Comparison of ENCODE assay signal across 8 mouse cellular contexts in genomic region chr10:59969821-59970449, GRCm38 (mm10). TPM values are rescaled to one million over a fixed set of nuclear protein-coding genes. Genes with fewer than 3 reads are reported as not detected.
DNase-seq lines count a peak whose midpoint lies in the region; ATAC-seq lines count a peak whose summit lies in the region.

No protein-coding gene starts in this region.

- H3K4me1 ChIP-seq in limb, embryonic 10.5 days = peaks cover 58% of the 10 kb centered on the region

- peak overlapping the region; percentile 61 for H3K4me3 ChIP-seq in limb, embryonic 10.5 days

- peak; percentile 55 for ATAC-seq in common myeloid progenitor, adult 5-6 weeks (replicated peaks; ENCODE audit: low read depth, poor library complexity, severe bottlenecking)

- peak; percentile 82 for DNase-seq in layer of hippocampus, adult 11-12 months (ENCODE audit: low spot score)
- no peak for DNase-seq in layer of hippocampus, adult 9-10 months (ENCODE audit: low spot score)
- peak; percentile 41 for DNase-seq in gastrocnemius, postnatal 10 days
- DNase-seq in induced T-regulatory cell, adult 2 months (ENCODE audit: low read depth) = peak; percentile 64
- peak; percentile 73 for DNase-seq in limb, embryonic 10.5 days (ENCODE audit: low spot score)
- peak; percentile 73 for DNase-seq in mesoderm, embryonic 11.5 days (ENCODE audit: low read depth, low spot score)
- peak; percentile 47 to 68 for DNase-seq in spleen, postnatal 4 days (ENCODE audit: low spot score in 2 of 2)

- no peaks in the 10 kb centered on the region for H3K27me3 ChIP-seq in limb, embryonic 10.5 days (ENCODE audit: low read depth, poor library complexity, severe bottlenecking)

- no peaks in the 10 kb centered on the region for H3K36me3 ChIP-seq in limb, embryonic 10.5 days

- under 1% methylated on average over 25 of the region's 25 CpGs for WGBS in limb, embryonic 10.5 days

- H3K27ac ChIP-seq in limb, embryonic 10.5 days = peak overlapping the region; percentile 95

- H3K9me3 ChIP-seq in limb, embryonic 10.5 days (replicated peaks) = no peaks in the 10 kb centered on the region

RNA-seq across cellular contexts. Expression of gene Ddit4, which starts 18.3 kb away (rescaled TPM):
- 1.4 and 4.2 TPM in 2 replicates for total RNA-seq in common myeloid progenitor, adult 5-6 weeks (2017)
- total RNA-seq in gastrocnemius, postnatal 10 days (2021) = 10 to 100 TPM; 14.2 to 39.1 TPM
- polyA plus RNA-seq in limb, embryonic 10.5 days (2016; fragmentation: Nextera tagmentation; extraction: Ambion mirVana) = 30.3 and 58.7 TPM in 2 replicates

RNA-seq across cellular contexts. Expression of gene Ascc1, which starts 32.7 kb away (rescaled TPM):
- 30.5 and 41.6 TPM in 2 replicates for total RNA-seq in common myeloid progenitor, adult 5-6 weeks (2017)
- total RNA-seq in gastrocnemius, postnatal 10 days (2021) = 10 to 100 TPM; 12.4 to 13.5 TPM
- 32.1 and 36.5 TPM in 2 replicates for polyA plus RNA-seq in limb, embryonic 10.5 days (2016; fragmentation: Nextera tagmentation; extraction: Ambion mirVana)

RNA-seq across cellular contexts. Expression of gene Anapc16, which starts 33.0 kb away (rescaled TPM):
- total RNA-seq in common myeloid progenitor, adult 5-6 weeks (2017) = 45.3 and 60.5 TPM in 2 replicates
- total RNA-seq in gastrocnemius, postnatal 10 days (2021) = 10 to 100 TPM; 39.7 to 40.1 TPM
- 103 and 111 TPM in 2 replicates for polyA plus RNA-seq in limb, embryonic 10.5 days (2016; fragmentation: Nextera tagmentation; extraction: Ambion mirVana)
